Mouse (Mus musculus): ENCODE measurements around the gene Glul. TPM values are rescaled to one million over a fixed set of nuclear protein-coding genes. Genes with fewer than 3 reads are reported as not detected.

The Glul gene
- total and polyA plus RNA-seq, 3 experiments, result 279 to 1,607 (median 1,004) TPM

DNA sequence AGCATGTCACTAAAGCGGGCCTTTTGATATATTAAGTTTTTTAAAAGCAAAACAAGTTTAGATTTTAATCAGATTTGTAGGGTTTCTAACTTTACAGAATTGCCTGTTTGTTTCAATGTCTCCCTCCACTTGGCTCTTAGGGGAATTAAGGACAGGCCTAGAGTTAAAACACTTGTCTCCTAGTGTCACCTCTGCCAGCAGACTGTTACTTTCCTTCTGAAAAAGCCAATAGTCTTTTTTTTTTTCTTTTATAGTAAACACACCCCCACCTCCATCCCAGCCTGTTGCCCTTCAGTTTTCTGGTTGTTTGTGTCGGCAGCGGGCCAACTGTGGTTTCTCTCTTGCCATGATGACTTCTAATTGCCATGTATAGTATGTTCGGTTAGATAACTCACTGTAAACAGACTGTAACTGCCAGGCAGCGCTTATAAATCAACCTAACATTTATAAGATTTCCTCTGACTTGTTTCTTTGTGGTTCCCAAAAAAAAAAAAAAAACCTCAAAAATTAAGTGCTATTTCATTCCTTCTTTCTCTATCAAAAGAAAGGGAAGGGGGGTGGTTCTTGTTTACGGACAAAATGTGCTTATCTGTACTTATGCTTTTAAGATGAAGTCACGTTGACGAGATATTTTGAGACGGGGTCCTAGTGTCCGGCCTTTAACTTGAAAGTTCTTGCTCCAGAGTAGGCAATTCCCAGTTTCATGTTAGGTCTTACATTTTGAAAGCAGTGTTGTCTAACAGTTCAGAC lies 9.6 kb downstream of the Glul start:
- no peak for DNase-seq

GRCm38 (mm10) chr1:153909963-153910291 lies 10.2 kb downstream of the Glul start:
- DNase-seq, result no peak

DNA sequence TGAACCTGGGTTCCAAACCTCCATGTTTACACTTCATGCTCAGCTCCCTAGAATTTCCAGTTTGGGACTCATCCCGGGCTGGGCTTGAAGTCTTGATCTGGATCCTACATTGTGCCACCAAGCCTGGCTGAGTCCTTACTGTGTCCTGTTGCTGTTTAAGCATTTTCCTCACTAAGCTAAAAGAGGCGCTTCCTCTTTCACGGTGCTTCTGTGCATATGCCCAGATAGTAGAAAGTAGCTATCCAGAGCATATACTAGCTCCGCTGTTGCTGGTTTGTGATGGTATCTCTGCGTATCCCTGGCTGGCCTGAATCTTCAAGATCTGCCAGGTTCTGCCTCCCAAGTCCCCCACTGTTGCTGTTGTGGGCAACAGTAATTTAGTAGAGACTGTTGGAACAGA lies 10.7 kb downstream of the Glul start:
- no peak for DNase-seq

- DNase-seq, result no peak
These were observed 11.6 kb downstream of the Glul start for GRCm38 (mm10) chr1:153911276-153911795.

- no peak for DNase-seq
These were observed 14.1 kb downstream of the Glul start for GRCm38 (mm10) chr1:153913869-153914268.

DNA sequence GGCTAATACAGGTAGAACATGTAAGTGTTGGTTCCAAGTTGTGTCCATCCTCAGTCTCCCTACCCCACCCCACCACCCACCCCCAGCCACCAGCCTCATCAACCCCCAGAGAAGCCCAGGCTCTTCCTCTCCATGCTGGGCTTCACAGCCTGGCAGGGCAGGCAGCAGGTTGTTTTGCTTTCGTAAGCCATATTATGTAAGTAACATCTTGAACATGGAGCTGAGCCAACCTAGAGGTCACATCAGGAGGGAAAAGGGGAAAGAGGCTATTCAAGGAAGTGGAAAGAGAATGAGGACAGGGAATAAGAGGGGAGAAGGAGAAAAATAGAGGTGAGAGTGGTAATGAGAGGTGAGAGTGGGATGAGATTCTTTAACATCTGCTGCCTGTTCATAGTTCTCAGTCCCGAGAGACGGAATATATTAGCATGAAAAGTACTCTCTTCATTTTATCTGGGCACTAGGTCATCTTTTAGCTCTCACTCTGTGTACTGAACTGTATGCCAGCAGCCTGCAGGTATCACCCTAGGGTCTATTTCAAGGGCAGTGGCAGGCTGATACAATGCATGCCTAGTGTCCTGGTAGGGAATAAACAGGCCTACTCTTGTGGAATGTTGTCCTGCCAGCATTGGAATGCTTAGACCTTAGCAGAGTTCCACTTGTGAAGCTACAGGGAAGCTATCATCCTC lies 18.9 kb downstream of the Glul start:
- no peak for DNase-seq

GRCm38 (mm10) chr1:153921642-153922041 lies 21.9 kb downstream of the Glul start:
- DNase-seq, result no peak

- DNase-seq, result peak; percentile 82
These were observed 22.9 kb downstream of the Glul start for GRCm38 (mm10) chr1:153922571-153923021.

DNA sequence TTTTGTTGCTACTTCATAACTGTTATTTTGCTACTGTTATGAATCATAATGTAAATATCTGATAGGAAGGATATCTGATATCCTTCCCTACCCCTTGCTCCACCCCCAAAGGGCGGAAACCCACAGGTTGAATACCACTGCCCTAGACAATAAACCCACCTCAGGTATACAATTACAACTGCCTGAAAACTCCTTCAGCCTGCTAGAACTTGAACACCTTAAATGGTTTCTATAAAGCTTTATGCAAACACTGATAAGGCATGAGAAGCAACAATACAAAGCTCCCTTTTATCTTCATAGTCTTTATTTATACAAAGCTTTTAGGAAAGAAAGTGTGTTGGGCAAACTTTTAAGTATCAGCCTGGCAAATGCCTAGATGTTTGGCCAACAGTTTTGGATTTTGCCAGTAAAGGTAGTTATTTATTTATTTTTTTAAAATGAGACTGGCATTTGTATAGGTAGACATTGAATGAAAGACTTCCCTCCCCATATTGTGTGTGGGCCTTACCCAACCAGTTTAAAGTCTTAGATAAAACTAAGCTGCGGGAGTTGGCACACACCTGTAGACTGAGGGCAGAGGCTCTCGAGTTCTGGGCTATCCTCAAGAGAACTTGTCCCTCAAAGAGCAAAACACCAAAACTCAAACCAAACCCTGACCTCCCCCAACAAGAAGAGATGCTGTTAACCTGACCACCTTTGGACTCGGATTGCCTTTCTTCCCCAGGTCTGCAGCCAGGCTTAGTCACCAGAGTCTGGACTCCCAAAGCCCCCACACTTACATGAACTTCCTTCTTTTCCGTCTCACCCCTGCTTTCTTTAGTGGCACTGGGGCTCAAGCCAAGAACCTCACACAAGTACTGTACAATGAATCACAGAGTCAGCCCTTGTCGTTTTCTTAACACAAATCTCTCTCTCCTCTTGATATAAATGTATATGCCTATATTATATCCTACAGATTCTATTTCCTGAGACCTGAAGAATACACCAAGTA lies 24.9 kb downstream of the Glul start:
- no peak for DNase-seq

DNA sequence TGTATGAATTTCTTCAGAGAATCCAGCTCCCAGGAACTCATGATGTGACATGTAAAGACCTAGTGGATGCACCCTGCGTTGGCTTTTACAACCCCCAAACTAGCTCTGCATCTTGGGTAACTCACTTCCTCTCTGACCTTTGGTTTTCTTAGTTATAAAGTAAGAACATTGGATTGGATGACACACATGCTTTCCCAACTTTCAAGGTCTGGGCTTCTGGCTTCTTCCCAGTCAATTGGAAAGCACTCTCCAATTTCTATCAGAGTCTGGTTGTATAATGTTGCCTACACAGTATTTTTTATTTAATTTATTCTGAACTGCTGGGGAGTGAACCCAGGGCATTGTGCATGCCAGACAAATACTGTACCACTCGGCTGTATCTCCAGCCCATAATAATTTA lies 30.7 kb downstream of the Glul start:
- DNase-seq, result peak; percentile 80

GRCm38 (mm10) chr1:153933772-153934171 lies 34.0 kb downstream of the Glul start:
- no peak for DNase-seq

- DNase-seq, result no peak
These were observed 36.2 kb downstream of the Glul start for GRCm38 (mm10) chr1:153935844-153936380.

DNA sequence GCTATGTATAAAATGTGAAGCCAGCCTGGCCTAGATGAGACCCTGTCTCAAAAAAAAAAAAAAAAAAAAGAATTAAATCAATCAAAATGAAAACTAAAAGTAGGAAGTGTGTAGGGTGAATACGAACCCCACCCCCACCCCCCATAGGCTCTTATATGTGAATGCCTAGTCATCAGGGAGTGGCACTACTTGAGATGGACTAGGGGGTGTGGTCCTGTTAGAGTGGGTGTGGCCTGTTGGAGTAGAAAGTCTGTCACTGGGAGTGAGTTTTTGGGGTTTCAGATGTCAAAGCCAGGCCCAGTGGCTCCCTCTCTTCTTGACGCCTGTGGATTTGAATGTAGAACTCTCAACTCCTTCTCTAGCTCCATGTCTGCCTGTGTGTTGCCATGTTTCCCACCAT lies 37.3 kb downstream of the Glul start:
- no peak for DNase-seq

GRCm38 (mm10) chr1:153940986-153941385 lies 41.2 kb downstream of the Glul start:
- no peak for DNase-seq

- DNase-seq, result peak; percentile 27
These were observed 45.4 kb downstream of the Glul start for GRCm38 (mm10) chr1:153945181-153945580.

DNA sequence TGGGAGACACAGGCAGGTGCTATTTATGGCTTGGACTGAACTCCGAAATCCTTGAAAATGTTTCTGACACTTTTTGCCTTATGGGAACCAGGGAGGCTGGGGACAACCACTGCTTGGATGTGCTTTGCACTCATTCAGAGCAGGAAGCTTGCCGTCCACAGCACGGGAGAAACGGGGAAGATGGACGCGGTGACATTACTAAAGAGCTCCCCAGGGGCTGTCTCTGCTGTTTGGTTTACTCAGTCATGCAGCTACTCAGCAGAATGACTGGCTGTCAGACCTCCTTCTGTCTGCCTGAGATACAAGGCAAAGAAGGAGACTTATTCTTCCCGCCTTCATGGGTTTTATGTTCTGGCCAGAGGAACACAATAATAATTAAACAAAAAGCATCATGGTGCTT lies 47.2 kb downstream of the Glul start:
- no peak for DNase-seq

- DNase-seq, result no peak
These were observed 48.1 kb downstream of the Glul start for GRCm38 (mm10) chr1:153947837-153948236.

- no peak for DNase-seq
These were observed 53.5 kb downstream of the Glul start for GRCm38 (mm10) chr1:153953232-153953631.

GRCm38 (mm10) chr1:153953797-153954196 lies 54.1 kb downstream of the Glul start:
- DNase-seq, result no peak

DNA sequence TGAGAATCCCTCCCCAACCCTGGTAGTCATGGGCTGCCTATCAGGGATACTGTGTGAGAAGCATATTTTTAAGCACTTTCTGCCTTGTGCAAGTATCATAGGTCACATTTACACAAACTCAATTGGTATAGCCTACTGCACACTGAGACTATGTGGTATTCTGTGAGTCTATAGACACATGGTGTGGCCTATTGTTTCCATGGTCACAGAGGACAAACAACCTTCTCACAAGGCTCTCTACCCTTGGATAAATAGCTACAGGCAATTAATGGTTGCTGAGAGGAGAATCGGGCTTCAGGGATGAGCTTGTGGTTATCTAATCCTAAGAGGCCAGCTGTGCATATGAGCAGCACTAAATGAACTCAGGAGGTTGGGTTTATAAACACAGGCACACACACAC lies 58.1 kb downstream of the Glul start:
- no peak for DNase-seq
